Mouse (Mus musculus): ENCODE results near the gene Lrrc8d.

Gene Lrrc8d

GRCm38 (mm10) chr5:105684861-105685600 lies 14.7 kb upstream of the Lrrc8d start:
- DNase-seq (ENCODE audit: low read depth, low spot score) = peak; percentile 89

GRCm38 (mm10) chr5:105685780-105686305 lies 13.9 kb upstream of the Lrrc8d start:
- DNase-seq (ENCODE audit: low read depth, low spot score) = peak; percentile 53

GRCm38 (mm10) chr5:105686331-105686995 lies 13.3 kb upstream of the Lrrc8d start:
- peak; percentile 38 for DNase-seq (ENCODE audit: low read depth, low spot score)

GRCm38 (mm10) chr5:105690502-105691454 lies 9.0 kb upstream of the Lrrc8d start:
- DNase-seq (ENCODE audit: low read depth, low spot score) = no peak

- DNase-seq (ENCODE audit: low read depth, low spot score) = no peak
Measured at GRCm38 (mm10) chr5:105691645-105692044, 8.1 kb upstream of the Lrrc8d start.

GRCm38 (mm10) chr5:105694339-105694930 lies 5.3 kb upstream of the Lrrc8d start:
- DNase-seq (ENCODE audit: low read depth, low spot score) = no peak

- no peak for DNase-seq (ENCODE audit: low read depth, low spot score)
Measured at GRCm38 (mm10) chr5:105696049-105696448, 3.7 kb upstream of the Lrrc8d start.

- DNase-seq (ENCODE audit: low read depth, low spot score) = no peak
Measured at GRCm38 (mm10) chr5:105697886-105698285, 1.9 kb upstream of the Lrrc8d start.

- DNase-seq (ENCODE audit: low read depth, low spot score) = peak; percentile 88
Measured at GRCm38 (mm10) chr5:105698694-105699093, 1.1 kb upstream of the Lrrc8d start.

- DNase-seq (ENCODE audit: low read depth, low spot score) = peak; percentile 88
Measured at GRCm38 (mm10) chr5:105700070-105700851, 492 bp downstream of the Lrrc8d start.

GRCm38 (mm10) chr5:105701326-105701725 lies 1.6 kb downstream of the Lrrc8d start:
- no peak for DNase-seq (ENCODE audit: low read depth, low spot score)

GRCm38 (mm10) chr5:105701844-105702243 lies 2.1 kb downstream of the Lrrc8d start:
- peak; percentile 53 for DNase-seq (ENCODE audit: low read depth, low spot score)

- no peak for DNase-seq (ENCODE audit: low read depth, low spot score)
Measured at GRCm38 (mm10) chr5:105702580-105703285, 3.0 kb downstream of the Lrrc8d start.

- DNase-seq (ENCODE audit: low read depth, low spot score) = no peak
Measured at GRCm38 (mm10) chr5:105703286-105703655, 3.5 kb downstream of the Lrrc8d start.

- no peak for DNase-seq (ENCODE audit: low read depth, low spot score)
Measured at GRCm38 (mm10) chr5:105704573-105704972, 4.8 kb downstream of the Lrrc8d start.

- DNase-seq (ENCODE audit: low read depth, low spot score) = peak; percentile 35
Measured at GRCm38 (mm10) chr5:105706635-105707034, 6.9 kb downstream of the Lrrc8d start.

GRCm38 (mm10) chr5:105708276-105708675 lies 8.5 kb downstream of the Lrrc8d start:
- DNase-seq (ENCODE audit: low read depth, low spot score) = no peak

GRCm38 (mm10) chr5:105710473-105710872 lies 10.7 kb downstream of the Lrrc8d start:
- no peak for DNase-seq (ENCODE audit: low read depth, low spot score)

- peak; percentile 34 for DNase-seq (ENCODE audit: low read depth, low spot score)
Measured at GRCm38 (mm10) chr5:105714446-105714845, 14.7 kb downstream of the Lrrc8d start.

- DNase-seq (ENCODE audit: low read depth, low spot score) = no peak
Measured at GRCm38 (mm10) chr5:105715095-105715494, 15.3 kb downstream of the Lrrc8d start.
